Mouse (Mus musculus) forebrain, embryonic 10.5 days (tissue): Measurements from ENCODE around the gene Gm8453. TPM values are rescaled to one million over a fixed set of nuclear protein-coding genes. Genes with fewer than 3 reads are reported as not detected.
"Not testable (repeated sequence)": the region's sequence is repeated elsewhere in the genome, so short reads cannot be mapped to it uniquely, and the experiment has no call there.

Experiments
- DNase-seq: peaks from one replicate; pipeline ENCODE4 v3.0.0-alpha.2; 2017; ENCODE audit warnings: low spot score; ENCODE audit errors: extremely low spot score
- H3K27ac ChIP-seq: fragments of 300-500 bp; sonication (generic); 2 replicates; pipeline ENCODE4 v1.5.1; 2016; ENCODE audit warnings: mild to moderate bottlenecking
- H3K27me3 ChIP-seq: fragments of 300-500 bp; sonication (generic); 2 replicates; pipeline ENCODE4 v1.6.1; 2016; ENCODE audit warnings: mild to moderate bottlenecking; ENCODE audit not compliant: poor library complexity, severe bottlenecking
- H3K36me3 ChIP-seq: fragments of 300-500 bp; sonication (generic); replicated peaks from 2 replicates; pipeline ENCODE4 v1.6.1; 2016; ENCODE audit warnings: mild to moderate bottlenecking, moderate library complexity
- H3K4me1 ChIP-seq: fragments of 300-500 bp; sonication (generic); 2 replicates; pipeline ENCODE4 v1.6.1; 2016
- H3K4me3 ChIP-seq: fragments of 300-500 bp; sonication (generic); 2 replicates; pipeline ENCODE4 v1.5.1; 2016; ENCODE audit warnings: mild to moderate bottlenecking, moderate library complexity
- H3K9me3 ChIP-seq: fragments of 300-500 bp; sonication (generic); 2 replicates; pipeline ENCODE4 v1.6.1; 2016; ENCODE audit warnings: mild to moderate bottlenecking, moderate library complexity
- WGBS: fragments of 180-500 bp; shearing (Covaris S2); methylation state at CpG from one replicate; pipeline ENCODE4 v1.1.7; 2016; 5-methylcytosine and 5-hydroxymethylcytosine counted together
- polyA plus RNA-seq: library from polyadenylated mRNA; unstranded; fragments of >200 nt; fragmentation: Nextera tagmentation; extraction: Ambion mirVana; gene quantifications from 2 replicates; pipeline ENCODE4 v1.2.1, GENCODE M21; 2016

Gene Gm8453
- not detected in 2 replicates for polyA plus RNA-seq

DNA sequence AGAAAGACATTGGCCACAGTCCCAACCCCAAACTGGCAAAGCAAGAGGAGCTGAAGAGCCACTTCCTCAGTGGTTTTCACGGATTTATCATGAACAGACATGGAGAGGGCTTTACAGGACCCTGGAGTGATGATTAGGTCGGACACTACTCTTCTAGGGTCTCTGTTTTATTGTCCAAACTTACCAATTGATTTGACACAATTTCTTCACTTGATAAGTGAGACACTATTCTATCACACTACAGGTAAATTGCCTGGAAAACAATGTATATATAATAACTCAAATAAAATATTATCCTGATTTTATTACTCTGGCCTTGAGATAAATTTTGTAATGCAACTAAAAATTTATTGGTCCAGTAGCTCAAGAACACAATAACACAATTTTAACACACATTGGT lies at the start of gene Gm8453:
Gene Gm8453 (minus strand): TSS at position 101 of the 400 bp plus-strand sequence.
- not testable (repeated sequence) for H3K36me3 ChIP-seq, H3K27ac ChIP-seq, H3K4me3 ChIP-seq, H3K9me3 ChIP-seq, H3K4me1 ChIP-seq, DNase-seq, H3K27me3 ChIP-seq
- 42% methylated on average over 2 of the region's 2 CpGs for WGBS

DNA sequence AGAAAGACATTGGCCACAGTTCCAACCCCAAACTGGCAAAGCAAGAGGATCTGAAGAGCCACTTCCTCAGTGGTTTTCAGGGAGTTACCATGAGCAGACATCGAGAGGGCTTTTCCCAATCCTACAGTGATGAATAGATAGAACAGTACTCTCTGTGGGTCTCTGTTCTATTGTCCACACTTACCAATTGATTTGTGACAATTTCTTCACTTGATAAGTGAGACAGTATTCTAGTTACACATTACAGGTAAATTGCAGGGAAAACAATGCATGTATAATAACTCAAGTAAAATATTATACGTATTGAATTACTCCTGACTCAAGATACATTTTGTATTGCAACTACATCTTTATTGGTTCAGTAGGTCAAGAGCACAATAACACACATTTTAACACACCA lies 28.1 kb downstream of the Gm8453 start, which contains the start of gene Gm8653:
Gene Gm8653 (minus strand): TSS at position 101 of the 400 bp plus-strand sequence.
- not testable (repeated sequence) for H3K9me3 ChIP-seq, DNase-seq, H3K36me3 ChIP-seq, H3K27me3 ChIP-seq, H3K4me3 ChIP-seq, H3K4me1 ChIP-seq, H3K27ac ChIP-seq
- WGBS = no CpG with 5 or more reads among the region's 2 CpGs

- WGBS = no CpG with 5 or more reads among the region's 3 CpGs
- not testable (repeated sequence) for H3K27ac ChIP-seq, H3K4me1 ChIP-seq, H3K27me3 ChIP-seq, H3K4me3 ChIP-seq, H3K36me3 ChIP-seq, H3K9me3 ChIP-seq, DNase-seq
Measured at GRCm38 (mm10) chr7:22189077-22189476, 40.2 kb downstream of the Gm8453 start, which contains the start of gene Vmn1r143. Gene Vmn1r143, plus strand, starts transcription at chr7:22189377.

Other genes with a start within 250 kb of the Gm8453 start
- gene Vmn1r137, start 234.9 kb downstream of the Gm8453 start, polyA plus RNA-seq = not detected in 2 replicates
- gene Vmn1r138, start 200.6 kb downstream of the Gm8453 start, polyA plus RNA-seq = not detected in 2 replicates
- not detected in 2 replicates for gene Gm6176, start 173.2 kb downstream of the Gm8453 start, polyA plus RNA-seq
- gene Vmn1r139, start 160.4 kb downstream of the Gm8453 start, polyA plus RNA-seq = not detected in 2 replicates
- not detected in 2 replicates for gene Gm16451, start 111.2 kb downstream of the Gm8453 start, polyA plus RNA-seq
- not detected in 2 replicates for gene Gm10666, start 94.7 kb downstream of the Gm8453 start, polyA plus RNA-seq
- gene Vmn1r142, start 65.4 kb downstream of the Gm8453 start, polyA plus RNA-seq = not detected in 2 replicates
- gene Vmn1r143, start 40.1 kb downstream of the Gm8453 start, polyA plus RNA-seq = not detected in 2 replicates
- gene Gm8653, start 28.2 kb downstream of the Gm8453 start, polyA plus RNA-seq = not detected in 2 replicates
- not detected in 2 replicates for gene Gm4187, start 100.2 kb upstream of the Gm8453 start, polyA plus RNA-seq
- gene Gm8660, start 141.6 kb upstream of the Gm8453 start, polyA plus RNA-seq = not detected in 2 replicates
- not detected in 2 replicates for gene Vmn1r148, start 184.1 kb upstream of the Gm8453 start, polyA plus RNA-seq
- not detected in 2 replicates for gene Vmn1r149, start 208.7 kb upstream of the Gm8453 start, polyA plus RNA-seq
- not detected in 2 replicates for gene Gm10665, start 234.6 kb upstream of the Gm8453 start, polyA plus RNA-seq